Mouse (Mus musculus) thymus, adult 2 months (tissue): ENCODE data around the gene Tvp23a.
A peak's percentile ranks its signal among the peaks of the same experiment; 100 is the strongest.

Source experiments
- CTCF ChIP-seq: fragments of 200-500 bp; IDR thresholded peaks from 2 replicates; pipeline ENCODE4 v1.5.1; 2012; ENCODE audit warnings: mild to moderate bottlenecking, control low read depth, low read length, moderate library complexity, borderline replicate concordance; ENCODE audit not compliant: control insufficient read depth, poor library complexity, insufficient read depth; ENCODE audit errors: extremely low read depth
- POLR2A ChIP-seq: fragments of 200-500 bp; IDR thresholded peaks from 2 replicates; pipeline ENCODE4 v1.6.1; 2012; ENCODE audit warnings: mild to moderate bottlenecking, low read length, control low read depth, moderate library complexity; ENCODE audit not compliant: control insufficient read depth, poor library complexity, insufficient read depth; ENCODE audit errors: extremely low read depth

DNA sequence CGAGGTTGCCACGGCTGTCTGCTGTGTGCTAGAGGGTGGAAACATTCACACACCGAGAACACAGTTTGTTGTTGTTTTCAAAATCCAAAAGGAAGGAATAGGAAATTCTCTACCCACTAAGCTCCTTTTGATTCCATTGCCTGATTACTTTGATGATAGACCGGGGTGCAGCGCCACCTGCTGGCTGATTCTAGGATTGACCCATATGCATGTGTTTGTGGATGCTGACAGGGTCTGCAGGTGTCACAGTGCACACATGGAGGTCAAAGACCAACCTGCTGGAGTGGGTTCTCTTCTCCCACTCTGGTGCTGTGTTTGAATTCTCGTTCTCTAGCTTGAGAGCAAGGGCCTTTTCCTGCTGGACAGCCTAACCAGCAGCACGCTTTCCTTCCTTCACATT is 48.0 kb downstream of the Tvp23a start:
- TF ChIP-seq CTCF (peak; percentile 59; the same call in 1 of the 2 replicates), POLR2A (no peak)
